Mouse (Mus musculus) kidney, postnatal 0 days (tissue): ENCODE measurements around the gene Ctps. TPM values are rescaled to one million over a fixed set of nuclear protein-coding genes. Genes with fewer than 3 reads are reported as not detected.
A peak's percentile ranks its signal among the peaks of the same experiment; 100 is the strongest.

Experiments
- ATAC-seq: fragments of 200-750 bp; cut with Nextera tagmentation; replicated peaks from 2 replicates; pipeline ENCODE4 v1.8.0; 2017; ENCODE audit warnings: low read depth, moderate number of reproducible peaks, moderate TSS enrichment, moderate library complexity; ENCODE audit not compliant: low FRiP score
- DNase-seq: peaks from one replicate; pipeline ENCODE4 v3.0.0-alpha.2; 2016; ENCODE audit warnings: low spot score
- H3K27ac ChIP-seq: fragments of 300-500 bp; sonication (generic); 2 replicates; pipeline ENCODE4 v1.5.1; 2014; ENCODE audit warnings: mild to moderate bottlenecking
- H3K27me3 ChIP-seq: fragments of 300-500 bp; sonication (generic); 2 replicates; pipeline ENCODE4 v1.6.1; 2014; ENCODE audit warnings: low read length, mixed read lengths; ENCODE audit not compliant: insufficient read depth
- H3K36me3 ChIP-seq: fragments of 300-500 bp; sonication (generic); 2 replicates; pipeline ENCODE4 v1.6.1; 2014; ENCODE audit warnings: low read length, mixed read lengths; ENCODE audit not compliant: insufficient read depth
- H3K4me1 ChIP-seq: fragments of 300-500 bp; sonication (generic); replicated peaks from 2 replicates; pipeline ENCODE4 v1.6.1; 2014; ENCODE audit warnings: antibody characterized with exemption, low read length, mixed read lengths; ENCODE audit not compliant: insufficient read depth
- H3K4me2 ChIP-seq: fragments of 300-500 bp; sonication (generic); 2 replicates; pipeline ENCODE4 v1.6.1; 2014; ENCODE audit warnings: mild to moderate bottlenecking, low read length, moderate library complexity, mixed read lengths
- H3K4me3 ChIP-seq: fragments of 300-500 bp; sonication (generic); replicated peaks from 2 replicates; pipeline ENCODE4 v1.5.1; 2014; ENCODE audit warnings: low read depth, low read length
- H3K9ac ChIP-seq: fragments of 300-500 bp; sonication (generic); 2 replicates; pipeline ENCODE4 v1.6.1; 2014; ENCODE audit warnings: low read depth, low read length
- H3K9me3 ChIP-seq: fragments of 300-500 bp; sonication (generic); replicated peaks from 2 replicates; pipeline ENCODE4 v1.6.1; 2016; ENCODE audit warnings: low read length, inconsistent platforms, mixed read lengths
- CTCF ChIP-seq: IDR thresholded peaks from 2 replicates; pipeline ENCODE4 v1.5.1; 2016; ENCODE audit warnings: antibody characterized with exemption, low read depth, mild to moderate bottlenecking, moderate library complexity
- WGBS: fragments of 180-500 bp; shearing (Covaris S2); extraction: QIAGEN DNeasy Blood & Tissue Kit; methylation state at CpG from one replicate; pipeline ENCODE4 v1.1.7; 2014; 5-methylcytosine and 5-hydroxymethylcytosine counted together
- polyA plus RNA-seq: library from polyadenylated mRNA; unstranded; fragments of >200 nt; fragmentation: Nextera tagmentation; extraction: Ambion mirVana; gene quantifications from 2 replicates; pipeline ENCODE4 v1.2.1, GENCODE M21; 2015

Ctps gene
- polyA plus RNA-seq, 1 experiment from 2014 or later = 42.4 TPM

DNA sequence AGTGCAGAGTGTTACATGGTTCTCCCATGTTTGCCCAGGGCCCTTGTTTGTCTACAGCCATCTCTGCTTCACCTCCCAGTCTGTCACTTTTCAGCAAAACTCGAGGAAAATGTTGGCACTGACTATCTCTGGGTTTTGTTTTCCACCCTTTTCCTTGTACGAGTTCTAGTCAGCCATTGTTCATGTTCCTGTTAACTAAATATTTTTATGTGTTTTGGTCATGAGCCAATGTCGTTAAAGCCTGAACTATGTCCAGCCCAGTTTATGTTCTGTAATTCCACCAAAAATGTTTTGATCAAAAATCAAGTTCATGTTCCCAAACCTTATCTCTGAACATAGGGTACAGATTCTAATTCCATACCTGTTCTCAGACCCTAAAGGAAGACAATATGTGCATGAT is 1.6 kb upstream of the Ctps start:
- Histone ChIP-seq H3K4me1 (peaks cover 18% of the 10 kb centered on the region), H3K36me3 (no peaks in the 10 kb centered on the region), H3K27ac (peak overlapping the region; percentile 85), H3K9me3 (no peaks in the 10 kb centered on the region), H3K9ac (no peak overlapping the region), H3K27me3 (no peaks in the 10 kb centered on the region), H3K4me3 (no peak overlapping the region), H3K4me2 (peak overlapping the region; percentile 66; the same call in 1 of the 2 replicates)
- DNase-seq (peak; percentile 66), ATAC-seq (no peak)
- WGBS = 30% methylated on average over 3 of the region's 3 CpGs
- no peak for TF ChIP-seq CTCF

DNA sequence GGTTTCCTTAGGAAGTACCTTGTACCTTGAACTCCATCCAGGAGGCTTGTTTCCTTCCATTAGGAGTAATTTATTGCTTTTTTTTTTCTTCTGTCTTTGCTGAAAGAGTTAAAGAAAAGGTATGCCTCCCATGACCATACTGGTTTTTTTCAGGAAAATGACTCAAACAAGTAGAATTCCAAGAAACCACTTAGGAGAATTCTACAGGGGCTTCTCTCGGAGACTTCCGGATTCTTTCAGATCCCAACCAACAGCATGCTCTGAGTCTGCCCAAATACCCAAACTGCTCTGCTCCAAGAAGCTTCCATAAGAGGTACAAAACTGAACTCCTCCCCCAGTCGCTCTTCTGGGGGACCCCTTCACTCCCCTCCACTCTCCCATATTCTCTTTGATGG is 991 bp upstream of the Ctps start:
- Histone ChIP-seq H3K9ac (no peak overlapping the region), H3K27me3 (no peaks in the 10 kb centered on the region), H3K27ac (peak overlapping the region; percentile 85), H3K9me3 (no peaks in the 10 kb centered on the region), H3K4me1 (peaks cover 18% of the 10 kb centered on the region), H3K4me3 (no peak overlapping the region), H3K4me2 (peak overlapping the region; percentile 66), H3K36me3 (no peaks in the 10 kb centered on the region)
- DNase-seq = peak; percentile 36
- 37% methylated on average over 3 of the region's 3 CpGs for WGBS
- no peak for ATAC-seq
- TF ChIP-seq CTCF = no peak

DNA sequence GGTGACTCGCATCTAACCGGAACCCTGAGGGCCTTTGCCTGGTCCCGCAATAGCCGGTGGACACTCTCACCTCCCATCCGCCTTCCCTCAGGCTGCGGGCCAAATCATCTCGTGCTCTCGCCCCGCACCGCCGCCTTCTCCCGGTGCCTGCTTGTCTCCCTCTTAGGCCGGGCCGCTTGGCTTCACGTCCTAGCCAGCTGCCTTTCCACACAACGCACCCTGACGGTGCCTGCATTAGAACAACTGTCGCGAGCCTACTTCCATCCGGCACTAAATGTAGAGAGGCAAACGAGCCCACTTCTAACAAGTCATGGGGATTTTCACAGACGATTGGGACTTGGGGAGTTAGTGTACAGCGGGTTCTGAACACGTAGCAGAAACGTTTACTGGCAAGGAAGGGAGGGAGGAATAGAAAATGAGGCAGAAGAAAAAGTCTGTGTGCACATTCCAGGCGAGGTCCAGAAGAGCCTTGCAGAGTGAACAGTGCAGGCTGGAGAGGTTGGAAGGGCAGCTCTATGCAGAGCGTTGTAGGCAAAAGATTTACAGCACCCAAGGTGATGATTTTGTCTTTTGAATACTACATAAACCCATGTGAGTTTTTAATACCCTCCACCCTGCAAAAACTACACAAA is 478 bp upstream of the Ctps start:
- H3K9ac ChIP-seq = peak overlapping the region; percentile 84
- TF ChIP-seq CTCF = no peak
- peak overlapping the region; percentile 85 for H3K27ac ChIP-seq
- peak overlapping the region; percentile 66 for H3K4me2 ChIP-seq
- ATAC-seq (peak; percentile 50), DNase-seq (peak; percentile 67)
- H3K36me3 ChIP-seq = no peaks in the 10 kb centered on the region
- peaks cover 18% of the 10 kb centered on the region for H3K4me1 ChIP-seq
- WGBS = 1% methylated on average over 25 of the region's 27 CpGs
- H3K4me3 ChIP-seq = peak overlapping the region; percentile 64
- no peaks in the 10 kb centered on the region for H3K27me3 ChIP-seq
- no peaks in the 10 kb centered on the region for H3K9me3 ChIP-seq

DNA sequence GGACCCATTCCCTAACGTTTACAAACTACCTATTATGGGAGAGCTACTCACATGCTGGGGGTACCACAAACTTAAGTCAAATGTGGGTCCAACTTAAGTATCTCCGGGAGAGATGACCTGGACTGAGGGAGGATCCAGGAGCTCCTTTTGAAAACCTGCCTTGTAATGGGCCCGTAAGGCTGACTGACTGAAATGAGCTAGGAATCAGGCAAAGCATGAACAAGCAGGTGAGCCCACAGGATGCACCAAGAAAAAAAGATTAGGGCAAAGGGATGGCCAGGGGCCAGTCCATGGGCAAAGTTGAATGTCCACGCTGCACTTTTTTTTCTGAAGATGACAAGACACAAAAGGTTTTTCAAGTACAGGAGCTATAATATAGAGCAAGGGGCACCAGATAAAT is 1.1 kb downstream of the Ctps start:
- H3K9me3 ChIP-seq = no peaks in the 10 kb centered on the region
- TF ChIP-seq CTCF = no peak
- ATAC-seq (no peak), DNase-seq (peak; percentile 11)
- H3K4me1 ChIP-seq = peaks cover 18% of the 10 kb centered on the region
- H3K27me3 ChIP-seq = no peaks in the 10 kb centered on the region
- H3K4me3 ChIP-seq = peak overlapping the region; percentile 64
- 0 out of 2 replicates have a peak overlapping the region, but pooled peaks have one; percentile 85 for H3K27ac ChIP-seq
- peak overlapping the region; percentile 66 for H3K4me2 ChIP-seq
- peak overlapping the region; percentile 84 for H3K9ac ChIP-seq
- 0 out of 2 replicates have a peak, but pooled peaks cover 7% of the 10 kb centered on the region for H3K36me3 ChIP-seq
- 3% methylated on average over 4 of the region's 4 CpGs for WGBS

DNA sequence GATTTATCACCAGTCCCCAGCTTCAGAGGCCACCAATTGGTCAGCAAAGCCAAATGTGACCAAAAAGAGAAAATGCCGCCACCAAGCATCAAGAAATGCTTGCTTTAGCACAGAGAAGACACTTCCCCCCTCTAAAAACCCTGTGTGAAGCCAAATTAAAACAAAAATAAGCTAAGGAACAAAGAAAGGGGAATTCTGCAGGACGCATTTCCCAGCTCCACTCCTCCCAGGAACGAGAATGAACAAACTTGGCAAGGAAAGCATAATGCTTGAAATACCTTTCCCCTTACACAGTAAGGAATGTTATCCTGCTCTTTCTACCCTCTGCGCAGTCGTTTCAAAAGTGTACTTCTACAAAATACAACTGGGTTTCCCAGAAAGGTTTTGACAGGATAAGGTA is 2.1 kb downstream of the Ctps start:
- Histone ChIP-seq H3K4me1 (peaks cover 18% of the 10 kb centered on the region), H3K27me3 (no peaks in the 10 kb centered on the region), H3K36me3 (peaks cover 16% of the 10 kb centered on the region; the same call in 1 of the 2 replicates), H3K27ac (peak overlapping the region; percentile 44), H3K9ac (no peak overlapping the region), H3K9me3 (no peaks in the 10 kb centered on the region), H3K4me3 (no peak overlapping the region), H3K4me2 (peak overlapping the region; percentile 66)
- DNase-seq (peak; percentile 81), ATAC-seq (no peak)
- TF ChIP-seq CTCF = no peak
- 16% methylated on average over 5 of the region's 5 CpGs for whole genome bisulfite sequencing

DNA sequence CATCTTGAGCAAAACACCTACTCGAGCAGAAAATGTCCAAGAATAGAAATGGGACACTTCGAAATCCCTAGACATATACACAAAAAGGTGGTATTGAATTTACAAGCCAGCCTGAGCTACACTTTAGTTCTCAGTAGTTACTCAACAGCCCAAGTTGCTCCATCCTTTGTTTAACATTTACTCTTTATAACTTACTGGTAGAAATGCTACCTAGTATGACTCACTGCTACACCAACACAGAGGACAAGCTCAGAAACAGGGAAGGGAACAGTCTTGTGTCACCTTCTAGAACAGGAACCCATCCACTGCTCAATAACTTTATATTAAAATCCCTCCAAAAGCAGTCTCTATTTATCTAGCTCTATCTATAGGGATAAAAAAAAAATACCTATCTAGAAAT is 4.3 kb downstream of the Ctps start:
- H3K4me3 ChIP-seq = no peak overlapping the region
- no peaks in the 10 kb centered on the region for H3K9me3 ChIP-seq
- no peak overlapping the region for H3K4me2 ChIP-seq
- peaks cover 30% of the 10 kb centered on the region for H3K36me3 ChIP-seq
- TF ChIP-seq CTCF = no peak
- 85% methylated on average over 2 of the region's 2 CpGs for WGBS
- H3K4me1 ChIP-seq = peaks cover 14% of the 10 kb centered on the region; the same call in 1 of the 2 replicates
- ATAC-seq (no peak), DNase-seq (peak; percentile 13)
- no peak overlapping the region for H3K27ac ChIP-seq
- no peak overlapping the region for H3K9ac ChIP-seq
- H3K27me3 ChIP-seq = no peaks in the 10 kb centered on the region
